Mouse (Mus musculus) lung, embryonic 16.5 days (tissue): ENCODE measurements around the gene St5. TPM values are rescaled to one million over a fixed set of nuclear protein-coding genes. Genes with fewer than 3 reads are reported as not detected.

Experiments used
- ATAC-seq: fragments of 200-750 bp; cut with Nextera tagmentation; 2 replicates; pipeline ENCODE4 v1.8.0; 2017; ENCODE audit warnings: low read depth, mild to moderate bottlenecking, moderate library complexity
- H3K27ac ChIP-seq: fragments of 300-500 bp; sonication (generic); 2 replicates; pipeline ENCODE4 v1.5.1; 2014; ENCODE audit warnings: mild to moderate bottlenecking, control low read depth, low read length
- H3K27me3 ChIP-seq: fragments of 300-500 bp; sonication (generic); 2 replicates; pipeline ENCODE4 v1.6.1; 2014; ENCODE audit warnings: low read depth, low read length, mixed read lengths; ENCODE audit not compliant: control insufficient read depth, insufficient read depth
- H3K36me3 ChIP-seq: fragments of 300-500 bp; sonication (generic); 2 replicates; pipeline ENCODE4 v1.6.1; 2014; ENCODE audit warnings: low read length; ENCODE audit not compliant: control insufficient read depth, insufficient read depth
- H3K4me1 ChIP-seq: fragments of 300-500 bp; sonication (generic); replicated peaks from 2 replicates; pipeline ENCODE4 v1.6.1; 2014; ENCODE audit warnings: low read length, mixed read lengths; ENCODE audit not compliant: control insufficient read depth, insufficient read depth
- H3K4me2 ChIP-seq: fragments of 300-500 bp; sonication (generic); 2 replicates; pipeline ENCODE4 v1.6.1; 2014; ENCODE audit warnings: low read depth, low read length, control low read depth
- H3K4me3 ChIP-seq: fragments of 300-500 bp; sonication (generic); 2 replicates; pipeline ENCODE4 v1.5.1; 2014; ENCODE audit warnings: mild to moderate bottlenecking, low read length, control low read depth
- H3K9ac ChIP-seq: fragments of 300-500 bp; sonication (generic); 2 replicates; pipeline ENCODE4 v1.6.1; 2014; ENCODE audit warnings: low read length, control low read depth
- H3K9me3 ChIP-seq: fragments of 300-500 bp; sonication (generic); 2 replicates; pipeline ENCODE4 v1.6.1; 2016; ENCODE audit warnings: low read length; ENCODE audit not compliant: control insufficient read depth
- WGBS: fragments of 180-500 bp; shearing (Covaris S2); extraction: QIAGEN DNeasy Blood & Tissue Kit; methylation state at CpG from one replicate; pipeline ENCODE4 v1.1.7; 2014; 5-methylcytosine and 5-hydroxymethylcytosine counted together
- polyA plus RNA-seq: library from polyadenylated mRNA; unstranded; fragments of >200 nt; fragmentation: Nextera tagmentation; extraction: Ambion mirVana; gene quantifications from 2 replicates; pipeline ENCODE4 v1.2.1, GENCODE M21; 2015

St5 gene
- polyA plus RNA-seq, 1 experiment from 2014 or later, result 77.5 TPM

GRCm38 (mm10) chr7:109593992-109594391 is 109.4 kb downstream of the St5 start:
- Histone ChIP-seq H3K27ac (no peak overlapping the region), H3K9ac (no peak overlapping the region), H3K27me3 (no peaks in the 10 kb centered on the region), H3K4me3 (no peak overlapping the region), H3K36me3 (no peaks in the 10 kb centered on the region), H3K9me3 (no peaks in the 10 kb centered on the region), H3K4me1 (peaks cover 33% of the 10 kb centered on the region), H3K4me2 (no peak overlapping the region)
- no peak for ATAC-seq

GRCm38 (mm10) chr7:109592184-109592583 is 111.2 kb downstream of the St5 start:
- WGBS, result 23% methylated on average over 4 of the region's 4 CpGs
- Histone ChIP-seq H3K4me3 (no peak overlapping the region), H3K27me3 (no peaks in the 10 kb centered on the region), H3K4me1 (peaks cover 44% of the 10 kb centered on the region), H3K27ac (peak overlapping the region; percentile 64), H3K36me3 (no peaks in the 10 kb centered on the region), H3K9ac (0 out of 2 replicates have a peak overlapping the region, but pooled peaks have one; percentile 13), H3K9me3 (no peaks in the 10 kb centered on the region), H3K4me2 (no peak overlapping the region)
- peak; percentile 70 for ATAC-seq

GRCm38 (mm10) chr7:109590576-109590975 is 112.8 kb downstream of the St5 start:
- no peak overlapping the region for H3K9ac ChIP-seq
- H3K4me3 ChIP-seq, result no peak overlapping the region
- no peak for ATAC-seq
- no peaks in the 10 kb centered on the region for H3K27me3 ChIP-seq
- no peak overlapping the region for H3K4me2 ChIP-seq
- 64% methylated on average over 2 of the region's 2 CpGs for WGBS
- H3K4me1 ChIP-seq, result peaks cover 46% of the 10 kb centered on the region
- no peak overlapping the region; the same call in 1 of the 2 replicates for H3K27ac ChIP-seq
- H3K9me3 ChIP-seq, result no peaks in the 10 kb centered on the region
- H3K36me3 ChIP-seq, result no peaks in the 10 kb centered on the region

GRCm38 (mm10) chr7:109588990-109589389 is 114.4 kb downstream of the St5 start:
- H3K36me3 ChIP-seq, result no peaks in the 10 kb centered on the region
- H3K4me1 ChIP-seq, result peaks cover 46% of the 10 kb centered on the region
- no peak for ATAC-seq
- 44% methylated on average over 6 of the region's 6 CpGs for WGBS
- no peak overlapping the region for H3K9ac ChIP-seq
- H3K4me2 ChIP-seq, result no peak overlapping the region
- no peaks in the 10 kb centered on the region for H3K27me3 ChIP-seq
- peak overlapping the region; percentile 60; the same call in 1 of the 2 replicates for H3K27ac ChIP-seq
- H3K9me3 ChIP-seq, result no peaks in the 10 kb centered on the region
- H3K4me3 ChIP-seq, result no peak overlapping the region

GRCm38 (mm10) chr7:109588145-109588544 is 115.3 kb downstream of the St5 start:
- WGBS, result 30% methylated on average over 8 of the region's 8 CpGs
- Histone ChIP-seq H3K4me2 (no peak overlapping the region), H3K27ac (no peak overlapping the region), H3K9ac (no peak overlapping the region), H3K9me3 (no peaks in the 10 kb centered on the region), H3K36me3 (no peaks in the 10 kb centered on the region), H3K4me3 (no peak overlapping the region), H3K27me3 (no peaks in the 10 kb centered on the region), H3K4me1 (peaks cover 44% of the 10 kb centered on the region)
- no peak for ATAC-seq

GRCm38 (mm10) chr7:109584467-109584866 is 118.9 kb downstream of the St5 start:
- H3K4me1 ChIP-seq, result peaks cover 26% of the 10 kb centered on the region
- no peaks in the 10 kb centered on the region for H3K36me3 ChIP-seq
- WGBS, result 65% methylated on average over 1 of the region's 1 CpGs
- no peaks in the 10 kb centered on the region for H3K9me3 ChIP-seq
- no peak overlapping the region for H3K4me3 ChIP-seq
- H3K9ac ChIP-seq, result no peak overlapping the region
- no peaks in the 10 kb centered on the region for H3K27me3 ChIP-seq
- no peak for ATAC-seq
- H3K4me2 ChIP-seq, result no peak overlapping the region
- no peak overlapping the region for H3K27ac ChIP-seq

- Histone ChIP-seq H3K27ac (peak overlapping the region; percentile 72), H3K4me3 (no peak overlapping the region), H3K27me3 (no peaks in the 10 kb centered on the region), H3K4me1 (peaks cover 36% of the 10 kb centered on the region), H3K36me3 (no peaks in the 10 kb centered on the region), H3K9me3 (no peaks in the 10 kb centered on the region), H3K4me2 (no peak overlapping the region), H3K9ac (no peak overlapping the region)
- ATAC-seq, result peak; percentile 31
- WGBS, result 48% methylated on average over 4 of the region's 4 CpGs
These were observed 122.9 kb downstream of the St5 start for GRCm38 (mm10) chr7:109580489-109580888.

- H3K27ac ChIP-seq, result peak overlapping the region; percentile 72
- 0 out of 2 replicates have a peak, but pooled peaks have one; percentile 3 for ATAC-seq
- WGBS, result 59% methylated on average over 6 of the region's 6 CpGs
These were observed 123.7 kb downstream of the St5 start for GRCm38 (mm10) chr7:109579585-109580307.

GRCm38 (mm10) chr7:109578880-109579584 is 124.4 kb downstream of the St5 start:
- Histone ChIP-seq H3K9ac (no peak overlapping the region), H3K4me2 (no peak overlapping the region), H3K27ac (peak overlapping the region; percentile 72), H3K4me1 (peaks cover 37% of the 10 kb centered on the region), H3K4me3 (no peak overlapping the region), H3K9me3 (no peaks in the 10 kb centered on the region), H3K36me3 (no peaks in the 10 kb centered on the region), H3K27me3 (no peaks in the 10 kb centered on the region)
- ATAC-seq, result no peak
- 63% methylated on average over 2 of the region's 2 CpGs for WGBS

More at GRCm38 (mm10) chr7:109579585-109580307, 123.7 kb downstream of the St5 start:
- Histone ChIP-seq H3K9ac (no peak overlapping the region), H3K36me3 (no peaks in the 10 kb centered on the region), H3K4me1 (peaks cover 37% of the 10 kb centered on the region), H3K27me3 (no peaks in the 10 kb centered on the region), H3K9me3 (no peaks in the 10 kb centered on the region), H3K4me3 (no peak overlapping the region), H3K4me2 (no peak overlapping the region)
